Mouse (Mus musculus) telencephalon, adult 2 months (tissue): Measurements from ENCODE around the gene Gm10490.
A peak's percentile ranks its signal among the peaks of the same experiment; 100 is the strongest.
"Not testable (repeated sequence)": the region's sequence is repeated elsewhere in the genome, so short reads cannot be mapped to it uniquely, and the experiment has no call there.

Experiments used
- DNase-seq: peaks from one replicate; pipeline ENCODE4 v3.0.0-alpha.2; 2011; ENCODE audit warnings: low read depth, low spot score

Gene Gm10490

GRCm38 (mm10) chrX:7909242-7909641 lies at the start of gene Gm10490:
Gene Gm10490 (plus strand): TSS chrX:7909542.
- DNase-seq = not testable (repeated sequence)

GRCm38 (mm10) chrX:7863181-7863580 lies 46.2 kb upstream of the Gm10490 start:
- DNase-seq = no peak

DNA sequence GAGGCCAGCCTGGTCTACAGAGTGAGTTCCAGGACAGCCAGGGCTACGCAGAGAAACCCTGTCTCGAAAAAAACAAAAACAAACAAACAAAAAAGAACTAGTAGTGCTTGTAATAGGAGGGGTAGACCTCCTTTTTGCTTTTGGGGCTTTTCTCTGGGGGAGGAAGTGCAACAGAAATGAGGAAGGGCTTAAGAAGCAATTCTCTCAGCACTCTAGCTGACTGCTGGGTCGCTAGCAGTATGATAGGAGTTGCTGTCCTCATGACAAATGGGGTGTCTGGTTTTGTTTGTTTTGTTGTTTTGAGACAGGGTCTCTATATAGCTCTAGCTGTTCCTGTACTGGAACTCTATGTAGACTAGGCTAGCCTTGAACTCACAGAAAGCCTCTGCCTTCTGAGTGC lies 44.8 kb upstream of the Gm10490 start:
- DNase-seq = no peak

GRCm38 (mm10) chrX:7865343-7865742 lies 44.0 kb upstream of the Gm10490 start:
- no peak for DNase-seq

DNA sequence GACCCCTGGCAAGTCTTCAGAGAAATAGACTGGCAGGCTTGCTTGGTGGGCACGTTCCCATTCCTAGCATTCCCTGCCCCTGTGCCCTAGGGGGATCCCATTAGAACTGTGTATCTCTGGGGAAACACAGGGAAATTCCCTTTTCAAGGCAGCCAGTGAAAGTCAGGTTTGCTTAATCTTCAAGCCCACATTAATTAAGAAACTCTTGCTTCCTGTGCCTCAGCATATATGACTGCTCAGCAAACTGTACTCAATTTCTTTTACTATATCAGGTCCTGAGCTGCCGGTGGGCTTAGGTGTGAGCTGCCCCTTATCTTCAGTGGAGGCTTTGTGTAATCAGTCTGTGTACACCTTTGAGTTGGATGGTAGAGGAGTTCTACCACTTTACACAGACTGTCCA lies 43.6 kb upstream of the Gm10490 start:
- no peak for DNase-seq

GRCm38 (mm10) chrX:7867141-7867540 lies 42.2 kb upstream of the Gm10490 start:
- no peak for DNase-seq

DNA sequence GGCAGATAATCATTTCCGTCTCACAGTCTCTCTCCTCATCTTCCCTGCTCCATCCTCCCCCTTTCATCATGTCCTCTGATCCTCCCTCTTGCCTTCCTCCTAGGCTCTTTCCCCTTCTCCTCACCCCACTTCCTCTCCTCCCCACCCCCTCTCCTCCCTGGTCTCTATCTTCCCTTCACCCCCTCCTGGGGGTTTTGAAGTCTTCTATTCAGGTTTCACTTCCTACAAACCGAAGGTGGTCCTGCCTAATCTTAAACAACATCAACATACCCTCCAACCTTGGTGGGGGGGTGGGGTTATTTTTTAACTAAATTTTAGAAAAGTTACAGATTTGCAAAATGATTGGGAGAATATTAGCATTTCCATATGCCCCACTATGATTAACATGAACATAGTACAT lies 40.8 kb upstream of the Gm10490 start:
- DNase-seq = no peak

- no peak for DNase-seq
Measured at GRCm38 (mm10) chrX:7869826-7870225, 39.5 kb upstream of the Gm10490 start.

- DNase-seq = peak; percentile 82
Measured at GRCm38 (mm10) chrX:7878007-7878419, 31.3 kb upstream of the Gm10490 start, which contains the start of gene Pim2. Gene Pim2 (plus strand): TSS chrX:7878262.

- DNase-seq = no peak
Measured at GRCm38 (mm10) chrX:7878495-7878894, 30.8 kb upstream of the Gm10490 start.

- peak; percentile 72 for DNase-seq
Measured at GRCm38 (mm10) chrX:7879819-7880218, 29.5 kb upstream of the Gm10490 start.

DNA sequence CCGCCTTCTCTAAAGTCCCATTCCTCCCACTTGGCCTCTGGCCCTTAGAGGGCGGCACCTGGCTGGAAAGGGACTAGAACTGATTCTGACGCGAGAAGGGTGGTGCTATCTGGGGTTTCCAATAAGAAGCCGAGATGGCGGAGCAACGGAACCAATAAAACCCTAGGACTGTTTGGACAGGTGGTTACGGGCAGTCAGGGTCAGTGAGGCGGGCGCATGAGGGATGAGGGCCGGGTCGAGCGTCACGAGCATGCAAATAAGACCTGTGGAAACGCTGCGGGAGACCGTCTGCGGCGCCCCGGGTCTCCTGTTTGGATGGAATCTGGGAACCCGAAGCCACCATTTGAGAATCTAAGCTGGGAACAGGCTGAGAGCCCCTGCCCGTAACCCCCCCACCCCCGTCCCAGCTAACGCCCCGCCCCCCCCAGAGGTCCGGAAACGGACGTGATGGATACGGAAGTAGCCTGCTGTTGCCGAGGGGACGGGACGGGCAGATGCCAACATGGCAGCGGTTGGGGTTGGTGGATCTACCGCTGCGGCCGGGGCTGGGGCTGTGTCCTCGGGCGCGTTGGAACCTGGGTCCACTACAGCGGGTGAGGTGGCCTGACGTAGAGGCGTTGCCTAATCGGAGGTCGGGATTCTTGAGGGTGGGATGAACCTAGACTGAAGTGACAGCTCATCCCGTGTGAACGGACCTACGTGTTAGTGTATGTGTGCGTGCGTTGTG lies 25.3 kb upstream of the Gm10490 start, which contains the start of gene Slc35a2:
Gene Slc35a2 (plus strand): TSS at position 188 of the 727 bp plus-strand sequence.
- peak; percentile 85 for DNase-seq

GRCm38 (mm10) chrX:7898211-7898610 lies 11.1 kb upstream of the Gm10490 start:
- no peak for DNase-seq

DNA sequence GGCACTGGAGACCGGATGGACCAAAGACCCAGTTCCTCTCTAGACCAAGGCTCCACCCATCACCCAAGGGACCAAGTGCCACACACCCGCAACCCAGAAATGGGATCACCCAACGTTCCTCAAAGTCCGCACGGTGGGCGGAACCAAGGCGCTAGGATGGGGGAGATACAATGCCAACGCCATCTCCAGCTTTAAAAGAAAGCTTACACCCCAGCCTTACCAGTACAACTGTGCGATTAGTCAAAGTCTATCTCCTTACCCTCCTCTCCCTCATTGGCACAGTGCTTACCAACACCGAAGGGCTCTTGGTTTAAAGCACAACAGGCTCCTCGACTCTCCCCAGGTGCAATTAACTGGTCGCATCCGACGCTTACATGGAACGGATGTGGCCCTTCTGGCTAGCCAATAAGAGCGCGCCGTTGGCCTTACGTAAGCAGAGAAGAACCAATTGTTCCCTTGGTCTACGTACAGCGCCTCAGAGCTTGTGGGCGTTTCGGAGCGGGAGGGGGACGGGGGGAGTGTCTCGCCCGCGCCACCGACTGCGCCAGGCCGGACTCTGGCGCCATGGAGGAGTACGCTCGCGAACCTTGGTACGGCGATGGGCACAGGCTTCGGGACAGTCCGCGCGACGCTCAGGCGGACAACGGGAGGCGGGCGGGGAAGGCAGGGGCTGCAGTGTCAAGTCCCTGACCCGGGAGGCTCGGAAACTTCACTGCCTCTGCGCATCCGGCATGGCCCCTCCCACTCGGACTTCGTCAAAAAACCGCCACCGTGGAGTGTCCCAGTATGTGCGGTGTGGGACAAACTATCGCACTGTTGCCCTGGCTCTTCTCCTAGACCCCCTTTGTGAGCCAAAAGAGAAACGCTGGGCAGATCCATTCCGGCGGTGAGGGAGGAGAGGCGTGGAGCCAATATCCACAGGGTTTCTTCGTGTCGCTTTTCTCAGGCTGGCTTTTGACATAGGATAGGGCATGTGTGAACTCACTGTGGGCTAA lies 10.2 kb upstream of the Gm10490 start, which contains the start of the genes Pqbp1 and Timm17b:
Gene Pqbp1 (minus strand): TSS at position 390 of the 995 bp plus-strand sequence.
Gene Timm17b (plus strand): TSS at position 478 of the 995 bp plus-strand sequence.
- peak; percentile 94 for DNase-seq

DNA sequence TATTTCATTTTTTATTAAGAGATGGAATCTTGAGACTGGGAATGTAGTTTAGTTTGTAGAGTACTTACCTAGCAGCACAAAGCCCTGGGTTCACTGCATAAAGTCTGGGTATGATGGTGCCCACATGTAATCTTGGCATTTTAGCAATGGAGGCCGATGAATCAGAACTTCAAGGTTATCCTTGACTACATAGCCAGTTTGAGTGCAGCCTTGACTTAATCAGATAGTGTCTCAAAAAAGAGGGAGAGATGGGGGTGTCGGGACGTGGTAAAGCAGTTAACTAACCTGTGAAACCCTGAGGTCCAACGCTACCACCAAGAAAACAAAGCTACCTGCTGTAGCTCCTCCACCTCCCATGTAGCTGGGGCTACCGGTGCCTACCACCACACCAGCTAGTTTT lies 4.9 kb upstream of the Gm10490 start:
- no peak for DNase-seq

GRCm38 (mm10) chrX:7907735-7908134 lies 1.6 kb upstream of the Gm10490 start, which contains the start of gene Gm10491:
Gene Gm10491 (minus strand): TSS chrX:7907835.
- DNase-seq = no peak

- DNase-seq = no peak
Measured at GRCm38 (mm10) chrX:7910473-7910872, 1.1 kb downstream of the Gm10490 start.

DNA sequence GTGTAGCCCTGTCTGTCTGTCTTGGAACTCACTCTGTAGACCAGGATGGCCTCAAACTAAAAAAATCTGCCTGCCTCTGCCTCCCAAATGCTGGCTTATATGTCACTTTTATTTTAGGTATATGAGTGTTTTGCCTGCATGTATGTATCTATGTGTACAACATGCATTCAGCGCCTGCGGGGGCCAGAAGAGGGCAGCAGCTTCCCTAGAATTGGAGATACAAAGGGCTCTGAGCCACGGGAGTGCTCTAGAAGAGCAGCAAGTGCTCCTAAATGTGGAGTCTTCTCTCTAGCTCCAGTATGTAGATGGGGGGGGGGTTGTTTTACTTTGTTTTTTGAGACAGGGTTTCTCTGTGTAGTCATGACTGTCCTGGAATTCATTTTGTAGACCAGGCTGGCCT lies 6.3 kb downstream of the Gm10490 start:
- DNase-seq = not testable (repeated sequence)

GRCm38 (mm10) chrX:7917960-7918359 lies 8.6 kb downstream of the Gm10490 start:
- not testable (repeated sequence) for DNase-seq

DNA sequence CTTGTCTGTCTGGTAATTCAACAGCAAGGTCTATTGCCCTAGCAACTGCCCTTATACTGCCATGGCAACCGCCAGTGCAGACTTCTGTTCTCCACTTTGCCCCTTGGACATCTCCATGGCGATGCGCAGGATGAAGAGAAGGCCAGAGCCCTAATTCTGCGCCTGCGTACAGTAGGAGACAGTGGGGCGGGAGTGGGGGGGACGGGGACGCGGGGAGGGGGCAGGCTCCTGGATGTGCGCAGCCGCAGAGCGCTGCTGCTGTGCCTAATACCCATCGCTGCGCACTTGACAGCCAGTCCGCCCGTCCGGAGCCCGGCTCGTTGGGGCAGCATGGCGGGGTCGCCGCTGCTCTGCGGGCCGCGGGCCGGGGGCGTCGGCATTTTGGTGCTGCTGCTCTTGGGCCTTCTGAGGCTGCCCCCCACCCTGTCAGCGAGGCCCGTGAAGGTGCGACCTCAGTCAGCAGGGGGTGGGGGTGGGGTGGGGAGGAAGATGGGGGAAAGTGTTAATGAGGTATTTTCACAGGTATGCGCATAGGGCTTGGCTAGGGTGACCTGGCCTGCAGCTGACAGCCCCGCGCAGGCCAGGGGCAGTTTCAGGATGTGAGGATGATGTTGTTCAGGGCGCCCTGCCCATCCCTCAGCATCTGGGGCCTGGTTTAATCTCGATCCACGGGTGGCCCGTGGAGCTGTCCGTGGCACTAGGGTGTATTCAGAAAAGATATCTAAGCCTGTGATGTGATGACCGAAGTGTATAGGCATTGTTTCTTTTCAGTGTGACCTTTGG lies 10.4 kb downstream of the Gm10490 start, which contains the start of gene Pcsk1n:
Gene Pcsk1n (plus strand): TSS at position 222 of the 783 bp plus-strand sequence.
- DNase-seq = peak; percentile 55

GRCm38 (mm10) chrX:7922032-7922431 lies 12.7 kb downstream of the Gm10490 start:
- DNase-seq = no peak
